Mouse (Mus musculus): Measurements from ENCODE around the gene Rtp3.

The Rtp3 gene

DNA sequence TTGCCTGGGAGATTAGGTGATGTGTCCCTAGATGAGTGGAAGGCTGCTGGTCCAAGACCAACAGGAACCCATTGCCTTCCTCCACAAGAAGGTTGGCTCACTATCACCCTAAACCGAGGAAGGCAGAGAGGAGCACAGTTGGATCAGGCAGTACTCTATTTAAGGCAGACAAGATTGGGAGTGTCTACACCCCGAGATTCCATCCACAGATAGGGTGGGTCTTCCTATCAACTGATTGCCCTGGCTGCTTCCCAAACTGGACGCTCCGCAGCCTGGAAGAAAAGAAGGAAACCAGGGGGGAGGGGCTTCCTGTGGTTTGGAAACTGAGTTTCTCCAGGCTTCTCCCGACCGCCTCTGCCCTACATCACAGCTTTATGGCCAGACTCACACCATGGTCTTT is at the start of gene Rtp3:
Gene Rtp3 (minus strand): TSS at position 380 of the 400 bp plus-strand sequence.
- DNase-seq (ENCODE audit: low read depth, low spot score) = no peak

DNA sequence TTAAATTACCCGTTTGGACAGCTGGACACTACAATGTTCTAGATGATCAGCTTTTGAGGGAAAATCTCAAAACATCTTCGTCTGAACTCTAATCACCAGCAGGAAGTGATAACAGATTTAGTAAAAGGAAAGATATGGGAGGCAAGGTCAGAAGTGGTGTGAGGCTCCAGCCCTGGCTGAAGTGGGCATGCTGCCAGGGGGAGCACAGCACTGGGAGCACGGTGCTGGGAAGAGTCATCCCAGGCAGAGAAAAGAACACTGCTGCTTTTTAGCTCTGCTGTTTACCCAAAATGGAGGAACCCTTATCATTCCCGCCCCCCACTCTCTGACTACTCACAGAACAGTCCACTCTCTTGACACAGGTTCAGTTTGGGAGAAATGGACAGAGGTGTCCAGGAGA is 49.6 kb upstream of the Rtp3 start:
- no peak for DNase-seq (ENCODE audit: low read depth, low spot score)

DNA sequence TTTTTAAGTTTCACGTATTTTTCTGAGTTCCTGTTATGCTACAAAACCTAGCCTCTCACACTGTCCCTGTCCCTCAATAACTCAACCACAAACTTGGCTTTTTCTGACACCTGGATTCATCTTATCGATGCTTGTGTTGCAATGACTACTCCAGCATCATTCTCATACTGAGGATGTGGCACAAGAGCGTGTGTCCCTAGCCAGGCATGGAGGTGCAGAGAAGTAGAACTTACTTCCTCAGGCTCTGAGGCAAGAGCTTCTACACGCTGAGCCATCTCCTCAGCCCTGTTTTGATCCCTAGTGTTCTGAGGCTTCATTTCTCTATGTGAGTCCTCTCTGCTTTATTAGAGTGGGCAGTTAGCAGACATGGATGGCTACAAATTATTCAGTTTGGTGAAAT is 43.3 kb upstream of the Rtp3 start:
- no peak for DNase-seq (ENCODE audit: low read depth, low spot score)

DNA sequence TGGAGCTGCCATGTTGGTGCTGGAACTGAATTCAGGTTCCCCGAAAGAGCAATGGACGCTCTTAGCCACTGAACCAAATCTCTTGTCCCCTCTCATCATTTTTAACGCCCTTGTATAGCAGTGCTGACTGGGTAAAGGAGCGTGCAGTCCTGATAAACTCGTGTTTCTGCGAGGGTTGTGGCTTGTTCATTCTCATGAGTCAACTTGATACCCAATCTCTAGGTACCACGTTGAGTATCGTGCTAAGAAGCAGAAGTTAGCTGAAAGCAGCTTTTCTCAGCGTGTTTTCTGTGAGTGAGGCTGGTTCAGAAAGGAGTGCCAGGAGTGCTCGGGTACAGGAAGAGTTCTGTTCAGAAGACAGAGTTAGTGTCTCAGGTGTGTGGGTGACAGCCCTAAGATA is 36.4 kb upstream of the Rtp3 start:
- no peak for DNase-seq (ENCODE audit: low read depth, low spot score)

DNA sequence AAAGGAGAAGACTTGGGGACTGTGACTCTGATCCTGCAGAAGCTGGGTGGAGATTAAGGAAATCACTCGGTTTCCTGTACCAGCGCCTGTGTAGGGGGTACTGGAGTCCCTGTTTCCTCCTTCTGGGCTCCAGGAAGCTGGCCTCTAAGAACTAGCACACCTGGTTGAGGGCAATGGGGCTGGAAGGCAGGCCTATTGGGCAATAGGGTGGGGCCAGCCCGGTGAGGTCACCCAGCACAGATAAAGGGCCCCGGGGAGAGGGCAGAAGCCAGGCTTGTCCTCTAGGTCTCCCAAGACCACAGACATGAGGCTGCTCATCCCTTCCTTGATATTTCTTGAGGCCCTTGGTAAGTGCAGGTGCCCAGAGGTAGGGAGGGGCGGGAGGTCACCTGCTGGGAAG is 28.6 kb upstream of the Rtp3 start, which contains the start of gene Ltf:
Gene Ltf (plus strand): TSS at position 250 of the 400 bp plus-strand sequence.
- no peak for DNase-seq (ENCODE audit: low read depth, low spot score)

DNA sequence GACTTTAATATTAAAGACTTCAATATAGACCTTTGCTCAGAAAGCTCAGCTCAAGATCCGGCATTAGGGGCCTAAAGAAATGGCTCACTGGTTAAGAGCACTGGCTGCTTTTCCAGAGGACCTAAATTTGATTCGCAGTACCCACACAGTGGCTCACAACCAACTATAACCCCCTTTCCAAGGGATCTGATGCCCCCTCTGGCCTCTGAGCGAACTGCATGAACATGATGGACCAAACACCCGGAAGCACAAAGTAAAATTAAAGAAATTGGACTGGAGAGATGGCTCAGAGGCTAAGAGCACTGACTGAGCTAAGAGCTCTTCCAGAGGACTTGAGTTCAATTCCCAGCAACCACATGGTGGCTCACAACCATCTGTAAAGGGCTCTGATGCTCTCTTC is 25.3 kb upstream of the Rtp3 start:
- DNase-seq (ENCODE audit: low read depth, low spot score) = no peak

DNA sequence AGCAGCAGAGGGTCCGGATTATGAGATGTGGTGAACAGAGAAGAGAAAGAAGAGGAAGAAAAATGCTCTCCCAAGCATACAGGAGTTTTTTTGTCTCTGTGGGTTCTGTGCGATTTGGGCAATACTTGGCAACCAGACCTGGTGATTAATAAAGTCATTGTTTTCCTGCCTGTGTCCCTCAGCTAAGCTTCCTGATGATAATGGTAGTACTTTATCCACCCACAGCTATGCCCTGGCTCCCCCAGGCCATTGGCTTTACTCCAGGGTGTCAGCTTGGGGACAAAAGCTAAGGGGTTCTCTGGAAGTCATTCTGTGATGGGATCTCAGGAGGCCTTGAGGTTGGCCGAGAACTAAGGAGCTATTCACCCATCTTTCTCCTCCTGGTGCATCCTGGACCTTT is 21.7 kb upstream of the Rtp3 start:
- peak; percentile 14 for DNase-seq (ENCODE audit: low read depth, low spot score)

DNA sequence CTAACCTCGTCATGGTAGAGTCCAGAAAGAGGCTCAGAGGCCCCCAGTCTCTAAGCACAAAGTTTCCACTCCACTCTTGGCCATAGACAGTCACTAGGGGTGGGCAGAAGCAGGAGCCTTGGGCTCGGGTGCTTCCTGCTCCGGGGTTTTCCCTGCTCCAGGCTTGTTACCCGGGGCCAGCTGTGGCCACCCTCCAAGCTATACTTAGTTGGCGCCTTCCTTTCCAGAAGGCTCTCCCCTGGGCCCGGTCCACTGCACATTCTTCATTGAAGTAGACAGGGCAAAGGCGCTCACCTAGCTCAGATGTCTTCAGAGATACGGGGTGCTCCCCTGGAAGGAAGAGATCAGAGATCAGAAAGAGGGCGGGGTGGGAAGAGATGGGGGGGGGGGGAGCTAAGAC is 21.2 kb upstream of the Rtp3 start:
- no peak for DNase-seq (ENCODE audit: low read depth, low spot score)

DNA sequence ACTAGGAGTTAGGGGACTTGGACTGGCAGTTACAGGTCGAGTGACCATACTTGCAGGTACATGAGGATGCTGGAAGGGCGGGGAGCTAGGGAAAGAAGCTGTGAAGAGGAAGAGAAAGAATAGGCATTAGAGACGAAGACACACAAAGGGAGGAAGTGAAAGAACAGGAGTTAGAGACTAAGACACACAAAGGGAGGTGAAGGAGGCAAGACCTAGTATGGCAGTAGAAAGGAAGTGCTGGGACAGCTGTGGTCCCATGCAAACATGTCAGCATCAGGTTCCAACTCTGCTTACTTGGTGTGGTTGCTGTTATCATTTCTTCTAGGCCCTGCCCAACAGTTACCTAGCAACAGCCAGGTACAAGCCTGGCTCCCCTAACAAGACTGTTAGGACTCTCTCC is 19.4 kb upstream of the Rtp3 start:
- no peak for DNase-seq (ENCODE audit: low read depth, low spot score)

DNA sequence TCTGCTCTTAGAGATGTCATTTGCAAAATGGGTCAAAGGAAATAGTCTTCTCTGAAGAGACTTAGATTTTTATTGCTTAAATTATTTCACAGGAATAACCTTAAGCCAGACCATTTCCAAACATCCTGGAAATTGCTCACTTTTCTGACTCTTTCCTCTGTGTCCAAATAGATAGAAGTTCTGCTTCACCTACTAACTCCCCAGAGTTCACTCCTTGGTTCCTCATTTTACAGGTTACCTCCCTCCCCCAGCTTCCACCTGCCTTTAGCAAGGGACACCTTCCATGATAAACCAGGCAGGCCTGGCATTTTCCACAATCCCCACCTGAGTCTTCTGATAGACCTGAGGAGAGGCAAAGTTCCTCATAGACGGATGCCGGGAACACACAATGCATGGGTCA is 16.2 kb upstream of the Rtp3 start:
- DNase-seq (ENCODE audit: low read depth, low spot score) = no peak

DNA sequence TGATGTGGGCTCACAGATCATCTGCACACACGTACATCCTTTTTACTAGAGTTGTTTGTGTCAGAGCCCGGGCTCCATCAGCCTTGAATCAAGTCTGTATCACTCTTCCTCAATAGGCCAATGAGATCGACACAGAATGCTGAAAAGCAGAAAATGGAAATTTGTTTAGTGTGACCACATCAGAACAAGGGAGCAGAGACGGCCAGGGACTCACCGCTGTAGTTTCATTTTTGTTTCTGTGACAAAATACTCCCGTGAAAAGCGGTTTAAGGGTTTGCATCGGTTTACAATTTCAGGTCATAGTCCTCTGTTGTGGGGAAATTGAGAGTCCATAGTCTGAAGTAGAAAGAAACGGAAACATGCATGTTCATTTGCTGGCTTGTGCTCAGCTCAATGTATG is 12.9 kb upstream of the Rtp3 start:
- no peak for DNase-seq (ENCODE audit: low read depth, low spot score)

DNA sequence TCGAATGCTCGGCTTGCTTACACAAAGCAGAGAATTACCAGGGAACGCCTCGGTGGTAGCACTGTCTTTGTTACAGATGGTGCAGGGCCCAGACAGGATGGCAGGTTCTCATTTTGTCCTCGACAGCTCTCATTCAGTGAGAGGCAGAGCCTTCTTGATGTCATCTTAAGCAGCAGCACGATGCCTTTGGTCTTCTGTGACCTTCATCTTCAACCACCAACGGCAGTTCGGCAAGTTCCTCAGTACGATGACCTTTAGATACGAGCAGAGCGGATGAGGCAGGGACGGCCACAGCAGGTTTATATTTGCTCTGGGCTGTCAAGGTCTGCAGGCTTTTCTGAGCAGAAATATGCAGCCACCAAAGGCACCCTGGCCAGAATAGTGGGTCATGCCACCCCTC is 11.2 kb upstream of the Rtp3 start:
- DNase-seq (ENCODE audit: low read depth, low spot score) = no peak

DNA sequence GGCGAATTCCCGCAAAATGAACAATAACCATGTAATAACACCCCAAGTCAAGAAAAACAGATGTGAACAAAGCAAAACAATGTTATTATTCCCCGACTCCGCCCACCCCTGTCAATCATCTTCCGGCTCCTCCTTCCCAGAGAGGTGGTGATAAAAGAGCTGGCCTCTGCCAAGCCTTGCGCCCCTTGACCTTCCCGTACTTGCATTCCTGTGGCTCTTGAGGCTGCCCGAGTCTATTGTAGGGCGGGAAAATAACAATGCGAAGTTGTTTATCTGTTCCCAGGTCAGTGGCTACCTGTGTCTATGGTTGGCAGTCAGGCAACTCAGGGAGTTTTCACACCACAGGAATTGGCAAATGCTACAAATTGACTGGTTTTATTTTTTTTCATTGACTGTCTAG is 9.5 kb upstream of the Rtp3 start:
- no peak for DNase-seq (ENCODE audit: low read depth, low spot score)

DNA sequence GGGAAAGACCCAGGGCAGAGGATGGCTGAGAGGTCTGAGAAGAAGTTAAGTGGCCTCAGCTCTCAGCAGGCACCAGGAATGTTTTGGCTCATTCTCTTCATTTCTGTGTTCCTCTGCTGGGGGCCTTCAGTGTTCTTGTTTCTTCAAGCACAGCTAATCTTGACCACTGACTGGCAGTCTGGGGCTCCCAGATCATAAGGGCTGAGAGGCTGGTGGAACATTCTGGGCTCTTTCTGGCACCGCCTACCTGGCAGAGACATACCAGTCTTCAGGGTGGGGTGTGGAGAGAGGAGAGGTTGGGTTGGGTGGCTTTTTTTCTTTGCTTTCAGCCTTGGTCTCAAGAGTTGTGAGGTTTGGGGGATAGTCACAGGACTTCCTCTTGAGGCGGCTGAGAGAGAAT is 8.7 kb upstream of the Rtp3 start:
- DNase-seq (ENCODE audit: low read depth, low spot score) = no peak

DNA sequence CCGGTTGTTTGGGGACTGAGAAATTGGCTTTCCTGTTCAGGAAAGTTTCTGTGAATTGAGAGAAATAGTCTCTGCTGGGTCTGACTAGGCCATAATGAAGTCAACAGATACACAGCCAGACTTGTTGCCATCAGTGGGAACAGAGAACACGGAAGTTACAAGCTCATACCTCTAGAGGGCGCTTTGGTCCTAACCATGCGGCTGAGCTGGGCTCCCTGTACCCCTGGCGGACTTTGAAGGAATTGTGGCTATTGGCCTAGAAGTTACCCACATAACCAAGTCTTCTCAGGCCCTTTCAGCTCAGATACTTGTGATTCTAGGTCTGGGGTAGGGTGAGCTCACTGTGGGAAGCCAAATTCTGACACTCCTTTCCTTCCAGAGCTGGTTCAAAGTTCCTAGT is 6.9 kb upstream of the Rtp3 start:
- DNase-seq (ENCODE audit: low read depth, low spot score) = peak; percentile 90

DNA sequence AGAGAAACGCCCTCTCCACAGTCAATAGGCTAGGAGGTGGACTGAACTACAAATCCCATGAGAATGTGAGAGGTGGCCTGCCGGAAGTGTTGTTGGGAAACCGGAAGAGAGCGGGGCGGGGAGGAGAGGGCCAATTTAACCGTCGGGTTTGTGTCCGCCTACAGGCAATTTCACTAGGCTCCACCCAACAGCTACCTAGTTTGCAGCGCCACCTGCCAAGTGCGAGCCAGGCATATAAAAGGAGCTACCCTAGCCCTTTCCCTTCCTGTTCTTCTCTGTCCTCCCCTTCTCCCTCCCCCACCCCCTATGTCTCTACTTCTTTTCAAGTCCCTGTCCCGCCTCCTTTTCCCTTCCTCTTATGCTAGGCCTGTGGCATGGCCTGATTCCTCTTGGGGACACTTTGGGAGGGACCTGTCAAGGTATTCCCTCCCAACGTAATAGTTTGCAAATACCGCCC is 4.4 kb upstream of the Rtp3 start:
- peak; percentile 94 for DNase-seq (ENCODE audit: low read depth, low spot score)

DNA sequence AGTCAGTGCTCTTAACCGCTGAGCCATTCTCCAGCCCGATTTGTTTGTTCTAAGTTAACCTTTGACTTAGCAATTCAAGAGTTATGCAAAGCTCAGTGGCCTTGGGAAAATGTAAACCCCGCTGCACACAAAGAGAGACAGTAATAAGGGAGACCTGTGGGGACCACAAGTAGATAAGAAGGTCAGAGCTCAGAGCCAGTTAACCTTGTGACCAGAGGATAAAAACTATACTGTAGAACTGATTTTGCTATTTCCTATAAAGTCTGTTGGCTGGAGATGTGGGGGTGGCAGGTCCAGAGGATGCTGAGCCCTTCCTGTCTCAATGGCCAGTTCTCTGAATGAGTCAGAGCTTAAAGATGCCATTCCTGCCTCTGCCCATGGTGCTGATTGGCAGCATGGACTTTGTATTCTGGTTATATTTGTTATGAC is 2.9 kb upstream of the Rtp3 start:
- DNase-seq (ENCODE audit: low read depth, low spot score) = no peak

DNA sequence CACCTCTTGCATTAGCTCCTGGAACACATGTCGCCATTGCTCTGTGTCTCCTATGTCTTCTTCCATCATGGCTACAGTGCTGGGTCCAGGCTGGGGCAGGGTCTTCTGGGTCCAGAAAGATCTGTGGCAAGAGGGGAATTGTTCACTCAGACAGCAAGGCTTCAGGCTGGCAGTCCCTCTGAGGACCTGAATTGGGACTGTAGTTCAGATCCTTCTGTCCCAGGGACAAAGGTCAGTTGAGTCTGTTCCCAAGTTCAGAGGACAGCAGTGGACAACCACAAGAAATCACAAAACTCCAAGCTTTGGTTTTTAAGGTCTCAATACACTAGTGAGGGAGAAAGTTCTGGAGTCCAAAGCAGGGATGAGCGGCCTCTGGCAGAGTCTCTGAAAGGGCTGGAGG is 840 bp downstream of the Rtp3 start:
- DNase-seq (ENCODE audit: low read depth, low spot score) = no peak

DNA sequence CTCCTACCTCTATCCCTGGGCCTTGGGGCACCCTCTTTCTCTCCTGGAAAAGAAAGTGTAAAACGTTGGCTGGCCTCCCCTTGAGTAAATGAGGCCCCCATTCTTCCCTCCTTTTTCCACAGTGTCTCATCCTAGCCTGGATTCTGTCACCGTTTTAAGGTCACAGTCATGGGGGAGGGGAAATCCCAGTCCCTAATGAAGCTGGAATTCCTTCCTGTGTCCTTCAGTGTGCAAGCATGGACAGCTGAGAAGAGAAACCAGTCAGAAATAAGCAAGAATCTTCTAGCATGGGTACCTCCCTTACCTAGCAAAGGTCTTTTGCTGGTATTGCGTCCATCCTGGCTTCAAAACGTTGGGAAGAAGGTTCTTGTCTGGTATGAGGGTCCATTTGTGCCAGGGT is 1.2 kb downstream of the Rtp3 start:
- DNase-seq (ENCODE audit: low read depth, low spot score) = no peak

DNA sequence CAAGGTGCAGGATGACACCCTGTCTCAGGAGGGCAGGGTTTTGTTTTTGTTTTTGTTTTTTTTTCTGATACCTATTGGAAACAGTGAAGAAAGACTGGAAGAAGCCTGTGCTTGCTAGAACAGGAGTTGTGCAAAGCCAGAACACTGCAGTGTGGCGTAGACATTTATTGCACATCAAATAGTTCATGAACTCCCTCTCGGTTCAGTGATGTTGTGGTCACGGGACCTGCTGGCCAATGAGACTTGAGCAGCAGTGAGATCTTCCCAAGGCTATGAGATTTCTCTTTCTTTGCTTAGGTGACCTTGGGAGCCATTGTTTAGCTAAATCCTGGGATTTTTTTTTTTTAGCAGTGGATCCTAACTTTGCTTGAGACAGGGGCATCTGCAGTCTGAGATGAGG is 2.3 kb downstream of the Rtp3 start:
- DNase-seq (ENCODE audit: low read depth, low spot score) = no peak

DNA sequence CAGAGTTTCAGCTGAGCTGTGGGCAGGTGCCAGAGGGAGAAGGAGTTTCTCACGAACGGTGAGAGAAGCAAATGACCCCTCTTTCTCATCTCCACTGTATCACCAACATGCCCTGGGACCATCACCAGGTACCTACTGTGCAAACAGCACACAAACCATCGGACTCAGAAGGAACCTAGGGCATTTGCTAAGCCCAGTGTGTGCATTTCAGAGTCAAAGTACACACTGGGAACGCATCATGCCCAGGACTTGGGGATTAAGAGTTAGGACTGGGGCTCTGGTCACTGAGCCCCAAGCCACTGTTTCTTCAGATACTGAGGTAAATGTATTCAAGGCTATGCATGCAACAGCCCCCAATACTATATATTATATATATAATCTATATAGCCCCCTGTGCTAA is 3.1 kb downstream of the Rtp3 start:
- no peak for DNase-seq (ENCODE audit: low read depth, low spot score)

DNA sequence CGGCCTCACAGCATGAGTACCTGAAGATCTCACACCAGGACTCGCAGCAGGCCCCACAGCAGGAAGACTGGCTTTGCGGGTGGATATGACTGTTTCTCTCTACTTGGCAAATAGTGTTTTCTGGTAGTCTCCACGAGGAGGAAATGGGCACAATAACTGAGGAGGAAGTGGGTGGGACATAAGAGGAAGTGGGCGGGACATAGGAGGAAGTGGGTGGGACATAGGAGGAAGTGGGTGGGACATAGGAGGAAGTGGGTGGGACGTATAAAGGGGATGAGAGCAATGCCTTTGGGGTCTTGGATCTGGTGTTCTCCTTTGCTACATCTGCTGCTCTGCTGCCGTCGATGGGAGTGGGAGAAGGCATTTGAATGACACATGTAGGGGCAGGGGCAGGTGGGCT is 4.4 kb downstream of the Rtp3 start:
- no peak for DNase-seq (ENCODE audit: low read depth, low spot score)

DNA sequence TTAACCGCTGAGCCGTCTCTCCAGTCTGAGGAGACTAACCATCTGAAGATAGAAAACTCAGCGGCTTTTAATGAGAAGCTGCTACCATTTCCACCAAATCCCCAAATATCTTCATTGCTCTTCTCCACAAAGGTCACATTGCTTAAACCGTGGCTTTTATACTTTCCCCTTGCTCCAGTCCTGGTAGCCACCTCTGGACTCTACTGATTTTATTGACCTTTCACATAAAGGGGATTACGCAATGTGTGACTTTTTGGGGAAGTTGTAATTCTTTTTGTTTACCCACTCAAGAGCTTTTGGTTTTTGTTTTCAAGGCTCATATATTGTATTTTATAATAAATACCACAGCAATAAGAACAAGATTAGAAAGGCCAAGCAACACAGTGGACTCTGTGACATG is 4.8 kb downstream of the Rtp3 start:
- DNase-seq (ENCODE audit: low read depth, low spot score) = no peak

DNA sequence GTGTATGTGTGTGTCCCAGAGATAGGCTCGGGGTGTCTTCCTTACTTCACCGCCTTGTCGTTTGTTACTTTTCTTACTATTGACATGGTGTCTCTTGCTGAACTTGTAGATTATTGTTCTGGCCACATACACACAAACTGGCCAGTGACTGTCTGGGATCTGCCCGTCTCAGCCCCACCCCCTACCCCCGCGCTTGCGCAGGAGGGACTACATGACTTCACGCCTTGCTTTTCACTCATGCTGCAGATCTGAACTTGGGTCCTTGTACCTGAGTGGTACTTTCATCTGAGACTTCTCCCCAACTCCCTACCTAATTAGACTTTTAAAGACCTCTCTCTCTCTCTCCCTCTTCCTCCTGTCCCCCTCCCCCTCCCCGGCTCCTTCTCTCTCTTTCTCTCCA is 6.3 kb downstream of the Rtp3 start:
- DNase-seq (ENCODE audit: low read depth, low spot score) = no peak

DNA sequence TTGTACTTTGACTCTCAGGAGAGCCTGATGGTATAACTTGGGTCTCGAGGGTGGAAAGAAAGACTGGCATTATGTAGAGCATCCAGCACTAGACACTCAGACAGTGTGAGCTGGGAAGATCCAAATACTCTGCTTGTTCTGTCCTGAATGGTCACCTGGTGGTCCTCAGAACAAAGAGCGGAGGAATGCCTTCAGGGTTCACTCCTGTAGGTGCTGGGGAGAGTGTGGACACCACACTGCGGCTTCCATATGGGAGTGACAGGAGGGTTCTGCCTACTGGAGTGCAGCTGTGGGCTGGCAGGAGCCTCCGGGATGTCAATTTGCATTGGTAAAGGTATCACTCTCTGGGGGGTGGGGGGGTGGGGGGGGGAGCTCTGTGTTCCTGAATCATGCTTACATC is 8.0 kb downstream of the Rtp3 start:
- no peak for DNase-seq (ENCODE audit: low read depth, low spot score)
